21 mouse cellular contexts compared by ENCODE assay signal in genomic region chr5:103514441-103514840, GRCm38 (mm10).
A peak's percentile ranks its signal among the peaks of the same experiment; 100 is the strongest.
DNase-seq lines count a peak whose midpoint lies in the region; TF ChIP-seq lines count a peak whose summit lies in the region.
"Had no signal": no experiment of that assay in that cellular context is flagged by ENCODE, and none has a peak within 500 bp of the region (broad histone marks: within the 10 kb centered on the region; RNA-seq: fewer than 3 reads in every experiment).

No protein-coding gene starts in this region.

- WGBS in kidney, adult 2 months: 75% methylated on average over 7 of the region's 7 CpGs

- TF ChIP-seq POLR2A in kidney, adult 2 months (IDR thresholded peaks at IDR 0.05; ENCODE audit: low read depth, low read length): no peak

- TF ChIP-seq CTCF in kidney, adult 2 months (conservative IDR thresholded peaks at IDR 0.05; ENCODE audit: insufficient read depth, insufficient read length, low read depth, low read length): no peak

- H3K27ac ChIP-seq in kidney, adult 2 months (ENCODE audit: insufficient read depth, low read depth, low read length): peak overlapping the region; percentile 24; the same call in 1 of the 2 replicates
- H3K27ac ChIP-seq: embryonic facial prominence, embryonic 10.5 days; embryonic facial prominence, embryonic 12.5 days; forebrain, embryonic 13.5 days; forebrain, embryonic 15.5 days had no signal

- no peaks in the 10 kb centered on the region; the same call in 1 of the 2 replicates for H3K36me3 ChIP-seq in kidney, adult 2 months (ENCODE audit: control insufficient read depth, insufficient read depth, low read length)
- H3K36me3 ChIP-seq: embryonic facial prominence, embryonic 12.5 days; forebrain, embryonic 15.5 days; G1E had no signal

- peak; percentile 70 to 85 for DNase-seq in adrenal gland, adult (ENCODE audit: inconsistent age in 2 of 2, low spot score in 1 of 2)
- no peak for DNase-seq in adrenal gland, postnatal 25 days
- no peak for DNase-seq in kidney, adult 2 months
- DNase-seq in kidney, postnatal 10 days: no peak
- DNase-seq in adrenal gland, postnatal 14 days: peak; percentile 48
- DNase-seq in testis, postnatal 10 days (ENCODE audit: low spot score): no peak
- DNase-seq in right cerebral cortex, postnatal 14 days: no peak
- DNase-seq: B cell, adult 2 months; cerebellum, adult 11-12 months; cerebellum, adult 2 months; cerebellum, adult 9-10 months; cerebellum, postnatal 10 days; cerebellum, postnatal 25 days; forebrain, postnatal 0 days had no signal

- H3K27me3 ChIP-seq in kidney, adult 2 months (replicated peaks; ENCODE audit: control insufficient read depth, insufficient read depth, low read length): no peaks in the 10 kb centered on the region
- H3K27me3 ChIP-seq: CH12.LX; embryonic facial prominence, embryonic 12.5 days; forebrain, embryonic 13.5 days; forebrain, embryonic 15.5 days; Patski had no signal

- H3K4me1 ChIP-seq in kidney, adult 2 months (ENCODE audit: control insufficient read depth, insufficient read depth, low read length): peaks cover 6% of the 10 kb centered on the region; the same call in 1 of the 2 replicates
- H3K4me1 ChIP-seq: embryonic facial prominence, embryonic 10.5 days; embryonic facial prominence, embryonic 12.5 days; forebrain, embryonic 15.5 days had no signal

- no peak overlapping the region for H3K4me3 ChIP-seq in kidney, adult 2 months (ENCODE audit: insufficient read depth, low read depth, low read length)
- H3K4me3 ChIP-seq: embryonic facial prominence, embryonic 10.5 days; embryonic facial prominence, embryonic 12.5 days; forebrain, embryonic 13.5 days; forebrain, embryonic 15.5 days had no signal

Comparison
In these comparisons a context has a peak if more than half of its experiments do, and no peak if none do; other contexts are left out.
1. DNase-seq: peak in adrenal gland, adult (2 of 2) and adrenal gland, postnatal 14 days (single experiment); none in adrenal gland, postnatal 25 days (single experiment), kidney, adult 2 months (single experiment), kidney, postnatal 10 days (single experiment), testis, postnatal 10 days (single experiment) and right cerebral cortex, postnatal 14 days (single experiment).